Mouse (Mus musculus) G1E (cell line): ENCODE measurements at regions not wholly inside any gene's neighbourhood (a gene's known extent, or its start where the extent isn't known, plus 50 kb on each side); places are given as distances from the start of the nearest gene placed in this dataset.

ENCODE experiments used
- ATAC-seq: 2 replicates; pipeline ENCODE4 v1.8.0; 2016; ENCODE audit warnings: mild to moderate bottlenecking; ENCODE audit not compliant: insufficient number of reproducible peaks, poor library complexity, low FRiP score, severe bottlenecking; ENCODE audit errors: extremely low read depth
- DNase-seq: peaks from one replicate; pipeline ENCODE4 v3.0.0; 2012; ENCODE audit warnings: low spot score
- H3K27me3 ChIP-seq: 2 replicates; pipeline ENCODE4 v1.6.1; 2012; ENCODE audit warnings: mild to moderate bottlenecking, low read length, inconsistent platforms; ENCODE audit not compliant: insufficient read depth
- H3K36me3 ChIP-seq: replicated peaks from 2 replicates; pipeline ENCODE3; 2012; ENCODE audit warnings: mild to moderate bottlenecking, inconsistent platforms
- H3K4me1 ChIP-seq: 2 replicates; pipeline ENCODE4 v1.6.1; 2012; ENCODE audit warnings: low read depth, low read length, inconsistent platforms, mixed read lengths; ENCODE audit not compliant: insufficient read depth
- H3K4me3 ChIP-seq: 2 replicates; pipeline ENCODE4 v1.5.1; 2012; ENCODE audit warnings: low read depth, mild to moderate bottlenecking, inconsistent platforms, low read length, moderate library complexity, mixed read lengths
- H3K9me3 ChIP-seq: replicated peaks from 2 replicates; pipeline ENCODE4 v1.6.1; 2012; ENCODE audit warnings: inconsistent platforms
- CTCF ChIP-seq: IDR thresholded peaks from 2 replicates; pipeline ENCODE4 v1.5.1; 2012; ENCODE audit warnings: low read depth, low read length, inconsistent platforms, mixed read lengths
- GATA1 ChIP-seq: IDR thresholded peaks from 2 replicates; pipeline ENCODE4 v1.6.1; 2012; ENCODE audit warnings: borderline replicate concordance, low read length, inconsistent platforms, mixed read lengths
- GATA2 ChIP-seq: IDR thresholded peaks from 2 replicates; pipeline ENCODE4 v1.6.1; 2012; ENCODE audit warnings: low read depth, low read length, inconsistent platforms, borderline replicate concordance
- POLR2AphosphoS5 ChIP-seq: IDR thresholded peaks from 2 replicates; pipeline ENCODE4 v1.6.1; 2012; ENCODE audit warnings: low read depth, low read length, inconsistent platforms; ENCODE audit not compliant: insufficient replicate concordance
- TAL1 ChIP-seq: conservative IDR thresholded peaks from 2 replicates; pipeline ENCODE4 v1.6.1; 2012; ENCODE audit warnings: low read depth, low read length, inconsistent platforms, mixed read lengths

- H3K9me3 ChIP-seq = no peaks in the 10 kb centered on the region
- TF ChIP-seq GATA2 (no peak), GATA1 (no peak), TAL1 (no peak), POLR2AphosphoS5 (no peak), CTCF (no peak)
- no peak for DNase-seq
- H3K4me1 ChIP-seq = no peaks in the 10 kb centered on the region
- no peaks in the 10 kb centered on the region for H3K36me3 ChIP-seq
- ATAC-seq = no peak
- no peaks in the 10 kb centered on the region for H3K27me3 ChIP-seq
- no peak overlapping the region for H3K4me3 ChIP-seq
Observed at GRCm38 (mm10) chr9:92045472-92045905, 147.2 kb upstream of the Plscr5 start.

GRCm38 (mm10) chr9:92044161-92044560, 148.6 kb upstream of the Plscr5 start:
- H3K4me3 ChIP-seq = no peak overlapping the region
- no peaks in the 10 kb centered on the region for H3K4me1 ChIP-seq
- no peak for DNase-seq
- TF ChIP-seq CTCF (no peak), TAL1 (no peak), GATA2 (no peak), POLR2AphosphoS5 (no peak), GATA1 (no peak)
- no peaks in the 10 kb centered on the region for H3K27me3 ChIP-seq
- no peak for ATAC-seq
- H3K9me3 ChIP-seq = no peaks in the 10 kb centered on the region
- H3K36me3 ChIP-seq = no peaks in the 10 kb centered on the region

- H3K4me3 ChIP-seq = no peak overlapping the region
- DNase-seq (no peak), ATAC-seq (no peak)
- no peaks in the 10 kb centered on the region for H3K27me3 ChIP-seq
- no peaks in the 10 kb centered on the region for H3K36me3 ChIP-seq
- H3K9me3 ChIP-seq = no peaks in the 10 kb centered on the region
- H3K4me1 ChIP-seq = no peaks in the 10 kb centered on the region
- TF ChIP-seq POLR2AphosphoS5 (no peak), TAL1 (no peak), CTCF (no peak), GATA1 (no peak), GATA2 (no peak)
Observed at GRCm38 (mm10) chr9:92016521-92016920, 176.2 kb upstream of the Plscr5 start.

GRCm38 (mm10) chr9:92015923-92016322, 176.8 kb upstream of the Plscr5 start:
- TF ChIP-seq CTCF (no peak), GATA1 (no peak), TAL1 (no peak), POLR2AphosphoS5 (no peak), GATA2 (no peak)
- no peak for ATAC-seq

GRCm38 (mm10) chr9:91988240-91988639, 204.5 kb upstream of the Plscr5 start:
- H3K36me3 ChIP-seq = no peaks in the 10 kb centered on the region
- no peak for DNase-seq
- TF ChIP-seq TAL1 (no peak), GATA1 (no peak), POLR2AphosphoS5 (no peak), CTCF (no peak), GATA2 (no peak)
- no peak overlapping the region for H3K4me3 ChIP-seq
- no peak for ATAC-seq
- H3K4me1 ChIP-seq = no peaks in the 10 kb centered on the region
- no peaks in the 10 kb centered on the region for H3K9me3 ChIP-seq
- no peaks in the 10 kb centered on the region for H3K27me3 ChIP-seq

More at GRCm38 (mm10) chr9:92015923-92016322, 176.8 kb upstream of the Plscr5 start:
- no peaks in the 10 kb centered on the region for H3K36me3 ChIP-seq
- no peaks in the 10 kb centered on the region for H3K9me3 ChIP-seq
- H3K27me3 ChIP-seq = no peaks in the 10 kb centered on the region
- H3K4me3 ChIP-seq = no peak overlapping the region
- no peaks in the 10 kb centered on the region for H3K4me1 ChIP-seq
- DNase-seq = no peak

- H3K27me3 ChIP-seq = no peaks in the 10 kb centered on the region
- no peaks in the 10 kb centered on the region for H3K9me3 ChIP-seq
- no peak for DNase-seq
- H3K36me3 ChIP-seq = no peaks in the 10 kb centered on the region
- H3K4me1 ChIP-seq = no peaks in the 10 kb centered on the region
- H3K4me3 ChIP-seq = no peak overlapping the region
- TF ChIP-seq TAL1 = no peak
- TF ChIP-seq CTCF = no peak
- TF ChIP-seq POLR2AphosphoS5 = no peak
- TF ChIP-seq GATA2 = no peak
- no peak for TF ChIP-seq GATA1
- no peak for ATAC-seq
Observed at GRCm38 (mm10) chr9:91981955-91982621, 210.6 kb upstream of the Plscr5 start.
